Comparison of ENCODE assay signal across 8 mouse cellular contexts in genomic region chr11:83192001-83192400, GRCm38 (mm10). TPM values are rescaled to one million over a fixed set of nuclear protein-coding genes. Genes with fewer than 3 reads are reported as not detected.
DNase-seq lines count a peak whose midpoint lies in the region; ATAC-seq and TF ChIP-seq lines count a peak whose summit lies in the region.

No protein-coding gene starts in this region.

- WGBS in heart, embryonic 10.5 days: 55% methylated on average over 3 of the region's 3 CpGs
- WGBS in intestine, embryonic 15.5 days: 67% methylated on average over 3 of the region's 3 CpGs

- DNase-seq in heart, adult 11 months: peak; percentile 90
- no peak for DNase-seq in heart, embryonic 10.5 days (ENCODE audit: low spot score)
- DNase-seq in embryo, embryonic 10.5 days (ENCODE audit: low spot score): peak; percentile 57
- DNase-seq in lung, postnatal 14 days: peak; percentile 1
- DNase-seq in thymus, postnatal 10 days (ENCODE audit: low spot score in 2 of 2): peak; percentile 34 to 43
- no peak for DNase-seq in cerebellum, adult 9-11 months

- no peak for ATAC-seq in intestine, embryonic 15.5 days

- TF ChIP-seq CTCF in E14TG2a.4 (conservative IDR thresholded peaks at IDR 0.05; ENCODE audit: low read length): peak; percentile 61

- no peaks in the 10 kb centered on the region for H3K36me3 ChIP-seq in heart, embryonic 10.5 days
- no peaks in the 10 kb centered on the region for H3K36me3 ChIP-seq in E14TG2a.4 (ENCODE audit: insufficient read depth, low read length)
- H3K36me3 ChIP-seq in intestine, embryonic 15.5 days: no peaks in the 10 kb centered on the region

- peak overlapping the region; percentile 14; the same call in 1 of the 2 replicates for H3K4me2 ChIP-seq in intestine, embryonic 15.5 days (replicated peaks)

- no peaks in the 10 kb centered on the region for H3K9me3 ChIP-seq in heart, embryonic 10.5 days
- no peaks in the 10 kb centered on the region for H3K9me3 ChIP-seq in E14TG2a.4 (ENCODE audit: low read length)
- no peaks in the 10 kb centered on the region for H3K9me3 ChIP-seq in intestine, embryonic 15.5 days

- no peaks in the 10 kb centered on the region; the same call in 1 of the 2 replicates for H3K27me3 ChIP-seq in heart, embryonic 10.5 days (ENCODE audit: insufficient read depth, poor library complexity, severe bottlenecking)
- H3K27me3 ChIP-seq in E14TG2a.4 (ENCODE audit: insufficient read depth, low read length): no peaks in the 10 kb centered on the region
- H3K27me3 ChIP-seq in intestine, embryonic 15.5 days (replicated peaks): no peaks in the 10 kb centered on the region

- H3K9ac ChIP-seq in intestine, embryonic 15.5 days: no peak overlapping the region

- no peak overlapping the region for H3K4me3 ChIP-seq in heart, embryonic 10.5 days
- H3K4me3 ChIP-seq in E14TG2a.4 (replicated peaks; ENCODE audit: low read length): no peak overlapping the region
- no peak overlapping the region for H3K4me3 ChIP-seq in intestine, embryonic 15.5 days (replicated peaks)

- H3K27ac ChIP-seq in heart, embryonic 10.5 days: no peak overlapping the region
- no peak overlapping the region for H3K27ac ChIP-seq in intestine, embryonic 15.5 days

- H3K4me1 ChIP-seq in heart, embryonic 10.5 days: no peaks in the 10 kb centered on the region
- H3K4me1 ChIP-seq in E14TG2a.4 (replicated peaks; ENCODE audit: low read depth, low read length): no peaks in the 10 kb centered on the region
- no peaks in the 10 kb centered on the region for H3K4me1 ChIP-seq in intestine, embryonic 15.5 days (replicated peaks)

RNA-seq across cellular contexts. Expression of gene Slfn3, which starts 0.9 kb away (rescaled TPM):
- polyA plus RNA-seq in heart, embryonic 10.5 days (2016; fragmentation: Nextera tagmentation; extraction: Ambion mirVana): 0.49 and 0.99 TPM in 2 replicates
- polyA plus RNA-seq in intestine, embryonic 15.5 days (2015; fragmentation: Nextera tagmentation; extraction: Ambion mirVana): 0.62 and 0.80 TPM in 2 replicates

RNA-seq across cellular contexts. Expression of gene Slfn4, which starts 17.0 kb away (rescaled TPM):
- not detected in 2 replicates for polyA plus RNA-seq in heart, embryonic 10.5 days (2016; fragmentation: Nextera tagmentation; extraction: Ambion mirVana)
- 0.06 and 0.15 TPM in 2 replicates for polyA plus RNA-seq in intestine, embryonic 15.5 days (2015; fragmentation: Nextera tagmentation; extraction: Ambion mirVana)

Comparison
In these comparisons a context has a peak if more than half of its experiments do, and no peak if none do; other contexts are left out.
1. DNase-seq: peak in heart, adult 11 months (single experiment), embryo, embryonic 10.5 days (single experiment), lung, postnatal 14 days (single experiment) and thymus, postnatal 10 days (2 of 2); none in heart, embryonic 10.5 days (single experiment) and cerebellum, adult 9-11 months (single experiment).